In the genomic region with DNA sequence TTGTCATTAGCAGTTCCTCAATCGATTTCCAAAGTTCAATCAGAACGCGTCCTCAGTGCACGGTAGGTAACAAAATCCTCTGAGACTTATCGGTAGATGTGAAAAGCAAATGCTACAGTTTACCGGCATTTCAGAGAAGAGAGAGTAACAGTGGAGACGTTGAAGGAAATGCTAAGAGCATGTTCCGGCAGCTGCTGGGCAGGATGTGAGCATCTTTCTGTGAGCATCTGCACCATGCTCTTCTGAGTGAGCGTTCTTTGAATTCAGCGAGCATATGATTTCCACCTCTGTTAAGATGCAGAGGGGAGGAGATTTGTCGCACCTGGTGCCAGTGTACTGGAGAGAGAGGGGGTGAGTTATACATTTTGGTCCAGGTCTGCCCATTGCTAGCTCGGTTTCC, we compare ENCODE assay signal across 29 mouse cellular contexts. TPM values are rescaled to one million over a fixed set of nuclear protein-coding genes. Genes with fewer than 3 reads are reported as not detected.
A peak's percentile ranks its signal among the peaks of the same experiment; 100 is the strongest.
DNase-seq lines count a peak whose midpoint lies in the region; ATAC-seq lines count a peak whose summit lies in the region.
"Had no signal": no experiment of that assay in that cellular context is flagged by ENCODE, and none has a peak within 500 bp of the region (broad histone marks: within the 10 kb centered on the region; RNA-seq: fewer than 3 reads in every experiment).

No protein-coding gene starts in this region.

- no peaks in the 10 kb centered on the region for H3K9me3 ChIP-seq in forebrain, embryonic 13.5 days (replicated peaks)
- H3K9me3 ChIP-seq: G1E; heart, embryonic 13.5 days; kidney, embryonic 15.5 days; liver, embryonic 13.5 days; megakaryocyte, embryonic 14.5 days; midbrain, embryonic 12.5 days; neural tube, embryonic 15.5 days had no signal

- 0 out of 2 replicates have a peak, but pooled peaks cover 4% of the 10 kb centered on the region for H3K4me1 ChIP-seq in forebrain, embryonic 13.5 days
- H3K4me1 ChIP-seq: midbrain, embryonic 12.5 days had no signal

- H3K4me2 ChIP-seq in forebrain, embryonic 13.5 days, result no peak overlapping the region
- H3K4me2 ChIP-seq: heart, embryonic 13.5 days; hindbrain, embryonic 14.5 days; kidney, embryonic 15.5 days; liver, embryonic 13.5 days; midbrain, embryonic 12.5 days; neural tube, embryonic 15.5 days had no signal

- 83% methylated on average over 12 of the region's 12 CpGs for WGBS in forebrain, embryonic 13.5 days

- peak; percentile 83 for DNase-seq in induced T-regulatory cell, adult 2 months (ENCODE audit: low read depth)
- peak; percentile 71 for DNase-seq in thymus, postnatal 0 days (ENCODE audit: low spot score)
- DNase-seq in thymus, postnatal 4 days, result peak; percentile 48
- DNase-seq in gastrocnemius, adult 8-10 months (ENCODE audit: low spot score in 2 of 2), result no peak
- DNase-seq in natural killer cell, adult 2 months (ENCODE audit: low spot score in 2 of 2), result no peak
- DNase-seq: adrenal gland, postnatal 36 days; cerebellum, adult 2 months; cerebellum, postnatal 25 days; gastrocnemius, adult 2 months; heart, postnatal 10 days; kidney, adult 18-20 months; kidney, postnatal 36 days; left cerebral cortex, postnatal 4 days; liver, embryonic 13.5 days; lung, adult 18-20 months; lung, postnatal 4 days; retina, postnatal 1 day; right cerebral cortex, postnatal 14 days had no signal

- no peaks in the 10 kb centered on the region for H3K27me3 ChIP-seq in forebrain, embryonic 13.5 days
- H3K27me3 ChIP-seq: heart, embryonic 13.5 days; kidney, embryonic 15.5 days; liver, embryonic 13.5 days; megakaryocyte, embryonic 14.5 days; neural tube, embryonic 15.5 days had no signal

- H3K9ac ChIP-seq in forebrain, embryonic 13.5 days, result no peak overlapping the region
- H3K9ac ChIP-seq: heart, embryonic 13.5 days; hindbrain, embryonic 14.5 days; kidney, embryonic 15.5 days; liver, embryonic 13.5 days; midbrain, embryonic 12.5 days; neural tube, embryonic 15.5 days had no signal

- H3K4me3 ChIP-seq in forebrain, embryonic 13.5 days, result no peak overlapping the region
- H3K4me3 ChIP-seq: gastrocnemius, adult 2 months; heart, embryonic 13.5 days; kidney, embryonic 15.5 days; liver, embryonic 13.5 days; midbrain, embryonic 12.5 days; neural tube, embryonic 15.5 days had no signal

- no peak overlapping the region for H3K27ac ChIP-seq in forebrain, embryonic 13.5 days
- H3K27ac ChIP-seq: gastrocnemius, adult 2 months; heart, embryonic 13.5 days; hindbrain, embryonic 14.5 days; kidney, embryonic 15.5 days; liver, embryonic 13.5 days; midbrain, embryonic 12.5 days; neural tube, embryonic 15.5 days had no signal

- H3K36me3 ChIP-seq in forebrain, embryonic 13.5 days (ENCODE audit: poor library complexity, severe bottlenecking), result no peaks in the 10 kb centered on the region
- H3K36me3 ChIP-seq: heart, embryonic 13.5 days; kidney, embryonic 15.5 days; liver, embryonic 13.5 days; midbrain, embryonic 12.5 days; neural tube, embryonic 15.5 days had no signal

- peak; percentile 68 for ATAC-seq in CD4-positive, CD25-positive, alpha-beta regulatory T cell, adult 4 months
- no peak for ATAC-seq in forebrain, embryonic 13.5 days
- ATAC-seq: forebrain, embryonic 14.5 days; lung, postnatal 0 days had no signal

RNA-seq across cellular contexts. Expression of a gene that starts 45.4 kb away (rescaled TPM):
- 10 to 100 TPM; 25.1 to 27.5 TPM for polyA plus RNA-seq in CD4-positive, CD25-positive, alpha-beta regulatory T cell, adult 4 months (2017; shearing (Covaris generic))
- polyA plus RNA-seq in thymus, postnatal 0 days (2015; fragmentation: Nextera tagmentation; extraction: Ambion mirVana), result 4.0 TPM in 2 replicates
- total RNA-seq in gastrocnemius, adult 8-10 months (2022), result under 1 TPM in 3 of 4 experiments, not detected in 1; 0.17 to 0.34 (median 0.27) TPM
- polyA plus RNA-seq in forebrain, embryonic 13.5 days (2015; fragmentation: Nextera tagmentation; extraction: Ambion mirVana), result 9.7 and 9.8 TPM in 2 replicates

Comparison
In these comparisons a context has a peak if more than half of its experiments do, and no peak if none do; other contexts are left out.
1. DNase-seq: peak in induced T-regulatory cell, adult 2 months (single experiment), thymus, postnatal 0 days (single experiment) and thymus, postnatal 4 days (single experiment); none in gastrocnemius, adult 8-10 months (0 of 2) and natural killer cell, adult 2 months (0 of 2).